Mouse (Mus musculus) lung, postnatal 25 days (tissue): ENCODE data around the gene Spint2.

Experiments used
- DNase-seq: peaks from one replicate; pipeline ENCODE4 v3.0.0; 2022; ENCODE audit warnings: low spot score

The Spint2 gene

GRCm38 (mm10) chr7:29280801-29281200 lies 911 bp downstream of the Spint2 start:
- no peak for DNase-seq

GRCm38 (mm10) chr7:29279924-29280323 lies 1.8 kb downstream of the Spint2 start:
- DNase-seq, result no peak

GRCm38 (mm10) chr7:29279261-29279660 lies 2.5 kb downstream of the Spint2 start:
- no peak for DNase-seq

GRCm38 (mm10) chr7:29277510-29277909 lies 4.2 kb downstream of the Spint2 start:
- no peak for DNase-seq

- DNase-seq, result no peak
These were observed 5.0 kb downstream of the Spint2 start for GRCm38 (mm10) chr7:29276715-29277114.

GRCm38 (mm10) chr7:29271687-29272465 lies 9.8 kb downstream of the Spint2 start:
- no peak for DNase-seq

GRCm38 (mm10) chr7:29270445-29270844 lies 11.3 kb downstream of the Spint2 start:
- no peak for DNase-seq

GRCm38 (mm10) chr7:29266931-29267330 lies 14.8 kb downstream of the Spint2 start:
- peak; percentile 61 for DNase-seq

GRCm38 (mm10) chr7:29265636-29266035 lies 16.1 kb downstream of the Spint2 start:
- no peak for DNase-seq

- DNase-seq, result no peak
These were observed 17.9 kb downstream of the Spint2 start for GRCm38 (mm10) chr7:29263831-29264230.

- DNase-seq, result no peak
These were observed 19.6 kb downstream of the Spint2 start for GRCm38 (mm10) chr7:29262151-29262550.

- DNase-seq, result no peak
These were observed 21.7 kb downstream of the Spint2 start for GRCm38 (mm10) chr7:29259781-29260730.

- peak; percentile 91 for DNase-seq
These were observed 24.3 kb downstream of the Spint2 start for GRCm38 (mm10) chr7:29257368-29257767.

- no peak for DNase-seq
These were observed 25.8 kb downstream of the Spint2 start for GRCm38 (mm10) chr7:29255875-29256274.

GRCm38 (mm10) chr7:29253842-29254241 lies 27.9 kb downstream of the Spint2 start:
- no peak for DNase-seq

- no peak for DNase-seq
These were observed 30.5 kb downstream of the Spint2 start for GRCm38 (mm10) chr7:29251166-29251565.

GRCm38 (mm10) chr7:29248261-29248841 lies 33.4 kb downstream of the Spint2 start, which contains the start of gene 2200002D01Rik:
2200002D01Rik (minus strand) TSS chr7:29248466.
- peak; percentile 53 for DNase-seq

- no peak for DNase-seq
These were observed 34.0 kb downstream of the Spint2 start for GRCm38 (mm10) chr7:29247706-29248105.

- peak; percentile 80 for DNase-seq
These were observed 34.4 kb downstream of the Spint2 start for GRCm38 (mm10) chr7:29247314-29247700.

GRCm38 (mm10) chr7:29246619-29247313 lies 34.9 kb downstream of the Spint2 start:
- no peak for DNase-seq

GRCm38 (mm10) chr7:29246015-29246414 lies 35.7 kb downstream of the Spint2 start:
- DNase-seq, result no peak
